Mouse (Mus musculus): ENCODE results near the gene Ykt6. TPM values are rescaled to one million over a fixed set of nuclear protein-coding genes. Genes with fewer than 3 reads are reported as not detected.
A peak's percentile ranks its signal among the peaks of the same experiment; 100 is the strongest.
"Not testable (repeated sequence)": the region's sequence is repeated elsewhere in the genome, so short reads cannot be mapped to it uniquely, and the experiment has no call there.

The Ykt6 gene
- polyA plus RNA-seq, 1 experiment from 2014 or later, result 23.2 TPM

GRCm38 (mm10) chr11:5931947-5932346, 23.5 kb upstream of the Ykt6 start:
- WGBS, result 87% methylated on average over 6 of the region's 6 CpGs
- not testable (repeated sequence) for H3K27me3 ChIP-seq (ENCODE audit: control insufficient read depth, insufficient read depth, low read length)

GRCm38 (mm10) chr11:5934531-5934930, 21.0 kb upstream of the Ykt6 start:
- H3K4me1 ChIP-seq (ENCODE audit: control insufficient read depth, insufficient read depth, low read length); ATAC-seq (ENCODE audit: insufficient number of reproducible peaks, insufficient read depth, low FRiP score, low read depth); H3K9ac ChIP-seq (replicated peaks; ENCODE audit: low read depth, low read length); H3K27me3 ChIP-seq (ENCODE audit: control insufficient read depth, insufficient read depth, low read length); H3K4me2 ChIP-seq (replicated peaks; ENCODE audit: low read depth, low read length); H3K4me3 ChIP-seq (ENCODE audit: low read depth, low read length); H3K36me3 ChIP-seq (ENCODE audit: control insufficient read depth, insufficient read depth, low read length); H3K9me3 ChIP-seq (ENCODE audit: control insufficient read depth, low read depth, low read length); H3K27ac ChIP-seq (ENCODE audit: low read length): not testable (repeated sequence)
- 93% methylated on average over 11 of the region's 11 CpGs for WGBS

More at GRCm38 (mm10) chr11:5931947-5932346, 23.5 kb upstream of the Ykt6 start:
- H3K27ac ChIP-seq (ENCODE audit: low read length); H3K9me3 ChIP-seq (ENCODE audit: control insufficient read depth, low read depth, low read length); H3K9ac ChIP-seq (replicated peaks; ENCODE audit: low read depth, low read length); H3K36me3 ChIP-seq (ENCODE audit: control insufficient read depth, insufficient read depth, low read length); H3K4me2 ChIP-seq (replicated peaks; ENCODE audit: low read depth, low read length); H3K4me3 ChIP-seq (ENCODE audit: low read depth, low read length); H3K4me1 ChIP-seq (ENCODE audit: control insufficient read depth, insufficient read depth, low read length); ATAC-seq (ENCODE audit: insufficient number of reproducible peaks, insufficient read depth, low FRiP score, low read depth): not testable (repeated sequence)

GRCm38 (mm10) chr11:5942966-5943365, 12.5 kb upstream of the Ykt6 start:
- H3K4me1 ChIP-seq (ENCODE audit: control insufficient read depth, insufficient read depth, low read length), result no peaks in the 10 kb centered on the region
- H3K36me3 ChIP-seq (ENCODE audit: control insufficient read depth, insufficient read depth, low read length), result no peaks in the 10 kb centered on the region
- no peak overlapping the region for H3K4me2 ChIP-seq (replicated peaks; ENCODE audit: low read depth, low read length)
- no peak overlapping the region for H3K9ac ChIP-seq (replicated peaks; ENCODE audit: low read depth, low read length)
- WGBS, result 74% methylated on average over 6 of the region's 6 CpGs
- H3K9me3 ChIP-seq (ENCODE audit: control insufficient read depth, low read depth, low read length), result 0 out of 2 replicates have a peak, but pooled peaks cover 4% of the 10 kb centered on the region
- no peak overlapping the region for H3K4me3 ChIP-seq (ENCODE audit: low read depth, low read length)
- H3K27me3 ChIP-seq (ENCODE audit: control insufficient read depth, insufficient read depth, low read length), result no peaks in the 10 kb centered on the region
- no peak for ATAC-seq (ENCODE audit: insufficient number of reproducible peaks, insufficient read depth, low FRiP score, low read depth)
- H3K27ac ChIP-seq (ENCODE audit: low read length), result no peak overlapping the region

GRCm38 (mm10) chr11:5945096-5945495, 10.4 kb upstream of the Ykt6 start:
- H3K4me2 ChIP-seq (replicated peaks; ENCODE audit: low read depth, low read length), result no peak overlapping the region
- no peak overlapping the region for H3K4me3 ChIP-seq (ENCODE audit: low read depth, low read length)
- H3K4me1 ChIP-seq (ENCODE audit: control insufficient read depth, insufficient read depth, low read length), result 0 out of 2 replicates have a peak, but pooled peaks cover 3% of the 10 kb centered on the region
- no peaks in the 10 kb centered on the region for H3K27me3 ChIP-seq (ENCODE audit: control insufficient read depth, insufficient read depth, low read length)
- H3K9ac ChIP-seq (replicated peaks; ENCODE audit: low read depth, low read length), result no peak overlapping the region
- 0 out of 2 replicates have a peak, but pooled peaks cover 4% of the 10 kb centered on the region for H3K9me3 ChIP-seq (ENCODE audit: control insufficient read depth, low read depth, low read length)
- H3K27ac ChIP-seq (ENCODE audit: low read length), result no peak overlapping the region
- 74% methylated on average over 2 of the region's 2 CpGs for WGBS
- ATAC-seq (ENCODE audit: insufficient number of reproducible peaks, insufficient read depth, low FRiP score, low read depth), result no peak
- H3K36me3 ChIP-seq (ENCODE audit: control insufficient read depth, insufficient read depth, low read length), result no peaks in the 10 kb centered on the region

- Histone ChIP-seq H3K4me3 (ENCODE audit: low read depth, low read length) (no peak overlapping the region), H3K36me3 (ENCODE audit: control insufficient read depth, insufficient read depth, low read length) (no peaks in the 10 kb centered on the region), H3K9me3 (ENCODE audit: control insufficient read depth, low read depth, low read length) (0 out of 2 replicates have a peak, but pooled peaks cover 4% of the 10 kb centered on the region), H3K4me1 (ENCODE audit: control insufficient read depth, insufficient read depth, low read length) (0 out of 2 replicates have a peak, but pooled peaks cover 3% of the 10 kb centered on the region), H3K4me2 (replicated peaks; ENCODE audit: low read depth, low read length) (no peak overlapping the region), H3K27ac (ENCODE audit: low read length) (no peak overlapping the region), H3K27me3 (ENCODE audit: control insufficient read depth, insufficient read depth, low read length) (no peaks in the 10 kb centered on the region), H3K9ac (replicated peaks; ENCODE audit: low read depth, low read length) (no peak overlapping the region)
- no peak for ATAC-seq (ENCODE audit: insufficient number of reproducible peaks, insufficient read depth, low FRiP score, low read depth)
- WGBS, result 24% methylated on average over 4 of the region's 4 CpGs
Observed at GRCm38 (mm10) chr11:5947796-5948195, 7.7 kb upstream of the Ykt6 start.

GRCm38 (mm10) chr11:5948546-5949250, 6.8 kb upstream of the Ykt6 start:
- 48% methylated on average over 10 of the region's 10 CpGs for WGBS
- Histone ChIP-seq H3K4me3 (ENCODE audit: low read depth, low read length) (no peak overlapping the region), H3K9ac (replicated peaks; ENCODE audit: low read depth, low read length) (no peak overlapping the region), H3K36me3 (ENCODE audit: control insufficient read depth, insufficient read depth, low read length) (no peaks in the 10 kb centered on the region), H3K27me3 (ENCODE audit: control insufficient read depth, insufficient read depth, low read length) (no peaks in the 10 kb centered on the region), H3K4me2 (replicated peaks; ENCODE audit: low read depth, low read length) (no peak overlapping the region), H3K4me1 (ENCODE audit: control insufficient read depth, insufficient read depth, low read length) (0 out of 2 replicates have a peak, but pooled peaks cover 3% of the 10 kb centered on the region), H3K9me3 (ENCODE audit: control insufficient read depth, low read depth, low read length) (0 out of 2 replicates have a peak, but pooled peaks cover under 1% of the 10 kb centered on the region), H3K27ac (ENCODE audit: low read length) (peak overlapping the region; percentile 23; the same call in 1 of the 2 replicates)
- ATAC-seq (ENCODE audit: insufficient number of reproducible peaks, insufficient read depth, low FRiP score, low read depth), result no peak

GRCm38 (mm10) chr11:5949586-5950352, 5.7 kb upstream of the Ykt6 start, which contains the start of gene Gck:
Gck (minus strand) TSS chr11:5950081.
- Histone ChIP-seq H3K27ac (ENCODE audit: low read length) (peak within 1 kb of the TSS; percentile 23; the same call in 1 of the 2 replicates), H3K4me1 (ENCODE audit: control insufficient read depth, insufficient read depth, low read length) (peaks cover 7% of the 10 kb centered on the region; the same call in 1 of the 2 replicates), H3K4me3 (ENCODE audit: low read depth, low read length) (no peak within 1 kb of the TSS), H3K9me3 (ENCODE audit: control insufficient read depth, low read depth, low read length) (no peaks in the 10 kb centered on the region), H3K9ac (replicated peaks; ENCODE audit: low read depth, low read length) (no peak within 1 kb of the TSS), H3K4me2 (replicated peaks; ENCODE audit: low read depth, low read length) (no peak within 1 kb of the TSS), H3K27me3 (ENCODE audit: control insufficient read depth, insufficient read depth, low read length) (no peaks in the 10 kb centered on the region), H3K36me3 (ENCODE audit: control insufficient read depth, insufficient read depth, low read length) (no peaks in the 10 kb centered on the region)
- 65% methylated on average over 8 of the region's 8 CpGs for WGBS
- ATAC-seq (ENCODE audit: insufficient number of reproducible peaks, insufficient read depth, low FRiP score, low read depth), result peak; percentile 43; the same call in 1 of the 2 replicates

GRCm38 (mm10) chr11:5952501-5952900, 3.0 kb upstream of the Ykt6 start:
- H3K4me2 ChIP-seq (replicated peaks; ENCODE audit: low read depth, low read length), result no peak overlapping the region
- no peak overlapping the region for H3K4me3 ChIP-seq (ENCODE audit: low read depth, low read length)
- no peak for ATAC-seq (ENCODE audit: insufficient number of reproducible peaks, insufficient read depth, low FRiP score, low read depth)
- H3K4me1 ChIP-seq (ENCODE audit: control insufficient read depth, insufficient read depth, low read length), result peaks cover 15% of the 10 kb centered on the region; the same call in 1 of the 2 replicates
- no peaks in the 10 kb centered on the region for H3K9me3 ChIP-seq (ENCODE audit: control insufficient read depth, low read depth, low read length)
- no peaks in the 10 kb centered on the region for H3K36me3 ChIP-seq (ENCODE audit: control insufficient read depth, insufficient read depth, low read length)
- no peaks in the 10 kb centered on the region for H3K27me3 ChIP-seq (ENCODE audit: control insufficient read depth, insufficient read depth, low read length)
- 44% methylated on average over 5 of the region's 5 CpGs for WGBS
- H3K9ac ChIP-seq (replicated peaks; ENCODE audit: low read depth, low read length), result no peak overlapping the region
- no peak overlapping the region for H3K27ac ChIP-seq (ENCODE audit: low read length)

Measured in stomach, embryonic 14.5 days (tissue).